Mouse (Mus musculus): Measurements from ENCODE around the gene Slc18a2.

Slc18a2 gene

DNA sequence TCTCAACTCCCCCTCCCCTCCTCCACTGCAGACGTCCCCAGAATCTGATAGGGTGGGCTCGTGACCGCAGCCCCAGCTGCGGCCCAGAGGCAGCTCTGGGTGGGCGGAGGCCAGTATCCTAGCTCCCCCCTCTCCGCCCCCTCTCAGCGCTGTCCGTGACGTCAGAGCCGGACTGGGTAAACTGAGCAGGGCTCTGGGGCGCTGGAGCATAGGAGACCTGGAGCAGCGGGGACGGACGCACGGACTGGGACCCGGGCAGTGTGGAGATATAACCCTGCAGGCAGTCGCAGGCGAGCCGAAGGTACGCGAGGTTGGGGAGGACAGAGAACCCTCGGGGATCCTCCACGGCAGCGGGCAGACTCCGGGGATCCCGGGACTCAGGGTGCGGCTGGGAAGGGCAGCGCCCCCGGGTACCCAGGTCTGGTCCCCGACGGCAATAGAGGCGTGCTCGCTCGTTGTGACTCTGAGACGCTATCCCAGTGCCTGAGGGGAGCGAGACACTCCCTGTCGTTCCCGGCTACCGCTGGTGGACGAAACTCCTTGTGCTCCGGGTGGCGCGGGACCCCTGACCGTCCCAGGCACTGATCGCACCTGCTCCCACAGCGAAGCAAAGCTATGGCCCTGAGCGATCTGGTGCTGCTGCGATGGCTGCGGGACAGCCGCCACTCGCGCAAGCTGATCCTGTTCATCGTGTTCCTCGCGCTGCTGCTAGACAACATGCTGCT lies at the start of gene Slc18a2:
TSS of gene Slc18a2 (plus strand) at position 179 of the 725 bp plus-strand sequence.
- DNase-seq: peak; percentile 61

DNA sequence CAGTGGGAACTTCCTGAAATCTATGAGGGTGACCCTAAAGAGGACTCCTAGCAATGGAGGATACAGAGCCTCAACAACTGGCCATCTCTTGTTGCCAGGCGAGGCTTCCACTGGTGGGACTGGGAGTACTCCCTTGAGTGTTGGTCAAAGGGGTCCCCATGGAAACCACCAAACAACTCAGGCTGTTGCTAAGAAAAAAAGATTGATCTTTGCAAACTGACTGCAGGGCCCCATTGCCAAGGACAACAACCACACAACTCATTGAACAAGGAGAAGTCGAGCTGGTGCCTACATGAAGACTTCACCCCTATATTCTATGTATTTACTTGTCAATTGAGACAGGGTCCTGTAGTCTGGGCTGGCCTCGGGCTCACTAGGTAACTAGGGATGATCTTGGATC lies 43.8 kb upstream of the Slc18a2 start:
- DNase-seq: no peak

DNA sequence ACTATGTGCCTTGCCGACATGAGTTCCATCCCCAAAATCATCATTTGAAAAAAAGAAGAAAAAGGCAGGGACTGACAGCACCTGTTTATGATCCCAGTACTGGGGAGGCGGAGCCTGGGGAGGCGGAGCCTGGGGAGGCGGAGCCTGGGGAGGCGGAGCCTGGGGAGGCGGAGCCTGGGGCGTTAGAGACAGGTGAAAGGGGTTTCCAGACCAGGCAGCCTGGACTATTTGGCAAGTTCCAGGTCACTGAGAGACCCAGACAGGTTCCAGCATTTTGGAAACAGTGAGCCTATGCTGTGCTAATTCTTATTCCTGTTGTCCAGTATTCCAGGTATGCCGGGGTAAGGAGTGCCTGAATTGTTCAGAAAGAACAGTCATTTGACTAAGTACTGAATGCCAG lies 41.7 kb upstream of the Slc18a2 start, which contains the start of gene Kcnk18:
TSS of gene Kcnk18 (plus strand) at position 224 of the 400 bp plus-strand sequence.
- DNase-seq: no peak

DNA sequence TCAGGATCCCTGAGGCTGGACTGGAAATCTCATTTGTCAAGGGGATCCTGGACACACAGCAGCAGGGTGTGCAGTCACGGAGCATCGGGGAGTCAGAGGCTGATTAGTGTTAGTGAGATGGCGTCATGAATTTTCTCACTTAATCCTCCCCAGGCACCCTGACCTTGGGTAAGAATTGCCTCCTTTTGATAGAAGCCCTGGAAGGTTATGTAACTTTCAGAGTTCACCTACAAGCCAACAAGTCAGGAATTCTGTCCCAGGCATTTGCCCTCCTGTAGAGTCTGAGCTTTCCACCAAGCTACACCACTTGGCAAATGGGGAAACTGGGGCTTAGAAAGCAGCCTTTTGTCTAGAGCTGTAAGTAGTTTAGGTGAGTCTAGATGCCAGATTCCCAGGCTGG lies 39.6 kb upstream of the Slc18a2 start:
- DNase-seq: no peak

DNA sequence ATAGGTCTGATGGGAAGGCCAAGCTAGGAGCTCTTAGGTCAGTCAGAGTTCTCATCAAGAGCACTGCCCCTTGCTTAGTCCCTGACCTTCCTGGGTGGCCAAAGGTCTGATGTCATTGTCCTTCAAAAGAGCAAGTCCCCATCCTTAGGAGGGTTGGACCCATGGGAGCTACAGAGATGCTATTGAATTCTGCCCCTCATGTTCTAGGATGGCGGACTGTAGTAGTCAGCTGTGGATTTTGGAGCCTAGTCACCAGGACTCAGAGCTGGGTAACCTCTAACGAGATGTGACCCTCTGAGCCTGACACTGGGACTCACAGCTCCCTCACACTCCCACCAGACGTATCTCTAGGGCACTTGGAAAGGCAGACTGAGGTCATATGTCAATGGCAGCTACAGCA lies 32.3 kb upstream of the Slc18a2 start:
- DNase-seq: no peak

DNA sequence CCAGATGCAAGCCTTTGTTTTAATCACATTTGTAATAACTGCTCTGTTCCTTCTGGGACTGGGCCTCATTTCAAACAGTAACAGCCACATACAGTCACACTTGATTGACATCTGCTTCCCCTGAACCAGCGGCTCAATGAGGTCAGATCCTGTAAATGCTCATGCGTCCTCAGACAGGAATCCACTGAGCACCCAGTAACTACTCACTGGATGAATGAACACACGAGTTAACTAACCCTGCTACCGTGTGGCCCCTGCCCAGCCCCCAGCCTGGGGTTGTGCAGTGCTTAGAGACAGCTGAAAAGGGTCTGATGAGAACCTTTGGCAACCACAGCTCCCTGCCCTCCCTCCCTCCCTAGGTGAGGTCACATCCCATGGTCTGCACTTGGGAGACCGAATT lies 27.9 kb upstream of the Slc18a2 start:
- no peak for DNase-seq

DNA sequence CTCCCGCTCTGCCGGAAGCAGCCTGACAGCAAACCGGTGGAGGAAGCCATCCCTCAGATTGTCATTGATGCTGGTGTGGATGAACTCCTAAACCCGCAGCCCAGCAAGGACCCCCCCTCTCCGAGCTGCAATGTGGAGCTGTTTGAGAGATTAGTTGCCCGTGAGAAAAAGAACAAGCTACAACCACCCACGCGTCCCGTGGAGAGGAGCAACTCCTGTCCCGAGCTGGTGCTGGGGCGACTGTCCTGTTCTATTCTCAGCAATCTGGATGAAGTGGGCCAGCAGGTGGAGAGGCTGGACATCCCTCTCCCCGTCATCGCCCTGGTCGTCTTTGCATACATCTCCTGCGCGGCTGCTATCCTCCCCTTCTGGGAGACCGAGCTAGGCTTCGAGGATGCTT lies 25.7 kb upstream of the Slc18a2 start:
- no peak for DNase-seq

DNA sequence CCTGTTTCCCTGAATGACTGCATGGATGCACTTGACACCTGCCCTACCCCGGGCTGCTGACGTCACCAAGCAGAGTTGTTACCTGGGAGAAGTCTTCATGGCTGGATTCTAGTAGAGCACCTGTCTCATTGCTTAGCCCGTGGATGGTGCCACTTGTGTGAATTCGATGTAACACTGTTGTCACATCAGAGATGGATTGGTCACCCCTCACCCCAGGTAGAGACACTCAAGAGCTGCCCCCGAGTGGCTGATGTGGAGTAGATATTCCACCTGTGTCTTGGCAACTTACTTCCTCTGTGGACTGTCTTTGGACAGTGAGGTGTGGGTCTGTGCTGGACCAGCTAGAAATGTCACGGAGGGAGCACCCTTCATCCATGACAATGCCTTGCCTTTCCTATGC lies 24.6 kb upstream of the Slc18a2 start:
- no peak for DNase-seq

DNA sequence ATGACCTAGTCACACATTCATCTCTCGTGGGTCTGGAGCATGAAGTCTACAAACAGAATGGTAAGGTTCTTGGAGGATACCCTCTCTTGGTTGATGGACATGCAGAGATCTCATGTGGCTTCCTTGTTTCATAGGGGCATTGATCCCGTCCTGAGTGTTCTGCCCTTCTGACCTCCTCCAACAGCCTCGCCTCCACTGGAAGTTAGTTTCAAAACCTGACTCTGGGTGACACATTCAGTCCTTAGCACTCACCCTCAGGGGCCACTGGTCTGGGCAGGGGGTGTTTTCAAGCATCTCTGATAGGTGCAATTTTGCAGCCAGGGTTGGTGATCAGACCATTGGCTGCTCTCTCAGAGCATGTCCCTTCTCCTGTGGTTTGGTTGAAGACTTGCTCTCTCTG lies 22.1 kb upstream of the Slc18a2 start:
- DNase-seq: no peak

DNA sequence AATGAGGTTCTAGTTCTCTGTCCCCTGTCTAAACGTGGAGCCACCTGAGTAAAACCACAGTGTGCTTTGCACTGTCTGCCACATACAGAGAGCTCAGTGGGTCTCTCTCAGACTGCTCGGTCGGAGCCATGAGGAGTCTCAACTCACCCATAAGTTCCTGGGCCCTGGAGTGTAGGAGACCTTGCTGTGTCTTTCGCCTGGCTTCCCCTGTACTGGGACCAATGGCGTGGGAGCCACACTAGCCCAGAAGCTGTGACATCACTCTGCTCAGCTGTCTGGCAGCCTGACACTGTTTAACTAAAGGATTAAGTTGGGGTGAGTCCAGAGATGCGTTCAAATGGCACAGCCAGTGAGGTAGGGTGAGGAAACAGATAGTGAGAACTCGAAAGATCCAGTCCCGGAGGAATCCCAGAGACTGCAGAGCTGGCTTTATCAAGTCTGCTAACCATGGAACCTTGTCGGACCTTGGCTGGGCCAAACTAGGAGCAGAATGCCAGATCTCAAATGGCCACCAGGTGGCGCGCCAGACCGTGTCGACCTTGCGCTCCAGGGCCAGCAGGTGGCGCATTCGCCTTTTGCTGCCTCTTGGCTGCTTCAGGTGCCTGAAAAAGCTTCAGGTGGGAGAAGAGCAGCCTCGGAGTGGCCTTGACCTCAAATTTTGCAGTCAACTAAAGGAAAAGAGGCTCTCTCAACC lies 21.4 kb upstream of the Slc18a2 start:
- DNase-seq: peak; percentile 83

DNA sequence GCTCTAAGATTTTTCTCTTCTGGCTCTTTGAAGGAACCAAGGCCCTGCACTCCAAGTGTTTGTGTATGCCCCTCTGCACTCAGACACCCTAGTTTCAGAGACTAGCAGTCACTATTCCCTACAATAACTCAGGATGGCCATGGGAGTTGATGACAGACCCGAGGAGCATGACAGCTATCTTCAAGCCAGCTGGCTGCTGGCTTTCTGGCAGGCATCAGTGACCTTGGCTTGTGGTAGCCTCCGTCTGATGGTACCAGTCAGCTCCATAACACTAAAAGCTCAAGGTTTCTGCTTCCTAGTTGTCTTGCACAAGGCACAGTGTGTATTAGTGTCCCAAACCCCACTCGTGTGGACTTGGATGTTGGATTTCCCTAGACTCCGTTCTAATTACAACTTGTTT lies 18.7 kb upstream of the Slc18a2 start:
- no peak for DNase-seq

DNA sequence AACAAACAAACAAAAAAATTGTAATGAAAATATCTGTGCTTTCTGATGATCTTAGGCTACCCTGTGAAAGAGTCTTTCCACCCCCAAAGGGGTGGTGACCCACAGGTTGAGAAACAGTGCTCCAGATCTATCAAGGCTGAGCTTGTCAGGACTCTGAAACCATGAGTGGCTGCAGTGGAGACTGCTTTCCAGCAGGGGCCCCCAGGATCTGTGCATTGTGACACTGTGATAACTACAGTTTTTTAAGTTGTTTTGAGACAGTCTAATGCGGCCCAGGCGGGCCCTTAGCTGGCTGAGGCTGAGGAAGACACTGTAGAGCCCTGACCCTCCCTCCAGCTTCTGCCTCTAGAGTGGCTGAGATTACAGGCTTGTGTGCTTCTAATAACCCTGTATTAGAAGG lies 17.6 kb upstream of the Slc18a2 start:
- DNase-seq: no peak

DNA sequence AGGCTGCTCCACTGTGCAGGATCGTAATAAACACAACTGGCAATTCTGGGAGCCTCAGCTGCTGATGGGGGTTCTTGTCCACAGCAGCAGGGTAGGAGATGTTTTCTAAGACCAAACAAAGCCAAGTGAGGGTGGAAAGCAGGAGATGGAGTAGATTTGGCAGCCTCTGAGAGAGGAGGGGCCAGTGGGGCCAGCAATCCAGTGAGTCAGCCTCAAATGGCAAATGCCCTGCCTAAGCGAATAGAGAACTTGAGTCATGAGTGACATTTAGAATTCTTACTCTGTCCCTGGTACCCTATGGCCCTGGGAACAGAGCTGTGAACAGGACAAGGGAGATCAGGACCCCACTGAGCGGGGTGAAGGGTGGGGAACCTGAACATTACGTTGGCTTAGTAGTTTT lies 12.6 kb upstream of the Slc18a2 start:
- DNase-seq: no peak

DNA sequence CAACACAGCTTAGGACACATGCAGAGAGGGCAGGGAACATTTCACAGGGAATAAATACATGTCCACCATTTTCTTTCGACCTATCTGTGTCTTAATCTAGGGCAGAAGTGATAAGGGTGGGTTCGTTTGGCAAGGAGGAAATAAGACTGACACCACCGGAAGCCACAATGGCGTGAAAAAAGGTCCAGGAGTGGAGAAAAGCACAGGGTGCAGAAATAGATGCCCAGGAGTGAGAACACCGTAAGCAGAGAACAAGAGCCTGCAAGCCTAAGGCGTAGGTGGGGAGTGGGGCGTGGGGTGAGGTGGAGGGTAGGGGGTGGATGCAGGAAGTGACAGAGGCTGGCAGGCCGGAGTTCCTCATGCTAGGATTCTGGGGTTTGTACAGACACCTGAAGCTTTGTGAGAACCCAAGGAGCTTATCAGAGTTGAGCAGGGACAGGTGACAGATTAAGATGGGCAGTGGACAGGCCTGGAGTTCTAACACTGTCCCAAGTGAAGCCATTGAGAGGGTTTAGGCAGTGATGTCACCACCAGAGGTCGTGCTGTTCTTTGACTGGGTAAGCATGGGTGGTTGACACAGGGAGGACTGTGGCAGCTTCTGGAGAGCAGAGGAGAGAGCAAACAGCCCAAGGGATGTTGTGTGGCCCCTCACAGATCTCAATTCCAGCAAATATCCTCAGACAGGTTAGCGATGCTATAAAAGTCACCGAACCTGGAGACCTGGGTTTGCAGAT lies 12.0 kb upstream of the Slc18a2 start:
- DNase-seq: peak; percentile 25

DNA sequence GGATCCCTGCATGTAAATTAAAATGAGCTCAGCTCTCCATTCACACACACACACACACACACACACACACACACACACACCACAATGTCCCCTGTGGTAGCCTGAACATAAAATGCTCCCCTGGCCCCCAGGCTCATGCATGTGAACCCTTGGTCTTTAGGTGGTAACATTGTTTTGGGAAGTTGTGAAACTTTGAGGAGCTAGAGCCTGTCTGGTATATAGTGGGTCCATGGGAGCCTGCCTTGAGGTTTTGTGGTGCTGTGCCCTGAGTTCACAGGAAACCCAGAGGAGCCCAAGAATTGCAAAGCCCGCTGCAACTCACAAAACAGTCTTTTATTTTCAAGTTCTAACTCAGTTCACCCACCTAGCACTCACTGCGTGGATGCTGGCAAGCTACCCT lies 8.0 kb upstream of the Slc18a2 start:
- DNase-seq: no peak

DNA sequence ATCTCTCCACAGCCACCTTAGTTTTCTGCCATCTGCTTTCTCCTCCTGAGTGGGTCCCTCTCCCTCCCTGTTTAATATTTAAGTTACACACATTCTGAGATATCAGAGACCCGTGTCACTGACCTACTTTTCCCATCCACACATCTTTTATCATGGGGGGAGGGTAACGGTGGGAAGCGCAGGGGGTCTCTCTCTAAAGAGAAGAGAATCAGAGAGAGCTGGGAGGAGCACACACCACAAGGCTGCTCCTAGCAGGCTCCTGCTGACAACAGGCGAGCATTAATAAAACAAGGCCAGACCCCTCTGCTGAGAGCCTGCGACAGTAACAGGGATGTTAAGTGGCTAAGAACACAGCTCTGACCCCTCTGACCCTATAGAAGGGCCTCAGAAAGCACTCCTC lies 1.1 kb upstream of the Slc18a2 start:
- no peak for DNase-seq

DNA sequence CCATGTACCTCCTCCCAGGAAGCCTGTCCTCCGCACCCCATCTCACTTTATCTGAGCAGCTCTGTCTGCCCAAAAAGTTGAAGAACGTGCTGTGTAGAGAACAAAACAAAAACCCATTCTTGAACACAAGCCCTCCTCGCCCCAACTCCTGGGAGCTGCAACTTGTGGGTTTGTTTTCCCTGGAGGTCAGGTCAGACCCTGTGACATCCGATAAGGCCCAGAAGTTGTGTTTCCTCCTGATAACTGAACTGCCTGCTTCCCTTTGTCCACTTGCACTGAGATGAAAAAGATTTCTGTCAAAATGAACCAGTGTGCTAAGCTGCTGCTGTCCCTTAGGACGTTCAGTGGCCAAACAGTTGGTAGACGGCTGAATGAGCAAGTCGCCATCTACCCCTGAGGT lies 908 bp downstream of the Slc18a2 start:
- peak; percentile 10 for DNase-seq

DNA sequence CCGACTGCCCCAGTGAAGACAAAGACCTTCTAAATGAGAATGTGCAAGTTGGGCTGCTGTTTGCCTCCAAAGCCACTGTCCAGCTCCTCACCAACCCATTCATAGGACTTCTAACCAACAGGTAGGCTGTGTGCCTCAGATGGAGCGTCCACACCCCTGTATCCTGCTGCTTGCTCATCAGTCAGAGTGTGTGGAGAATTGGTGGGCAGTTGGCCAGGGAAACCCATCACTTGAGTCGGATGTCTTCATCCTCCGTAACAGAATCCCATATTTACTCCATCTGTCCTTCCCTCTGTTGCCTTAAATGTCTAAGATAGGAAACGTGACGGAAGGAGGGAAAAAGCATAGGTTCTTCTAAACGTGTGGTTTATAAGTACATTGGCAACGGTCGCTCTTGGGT lies 2.5 kb downstream of the Slc18a2 start:
- DNase-seq: no peak

DNA sequence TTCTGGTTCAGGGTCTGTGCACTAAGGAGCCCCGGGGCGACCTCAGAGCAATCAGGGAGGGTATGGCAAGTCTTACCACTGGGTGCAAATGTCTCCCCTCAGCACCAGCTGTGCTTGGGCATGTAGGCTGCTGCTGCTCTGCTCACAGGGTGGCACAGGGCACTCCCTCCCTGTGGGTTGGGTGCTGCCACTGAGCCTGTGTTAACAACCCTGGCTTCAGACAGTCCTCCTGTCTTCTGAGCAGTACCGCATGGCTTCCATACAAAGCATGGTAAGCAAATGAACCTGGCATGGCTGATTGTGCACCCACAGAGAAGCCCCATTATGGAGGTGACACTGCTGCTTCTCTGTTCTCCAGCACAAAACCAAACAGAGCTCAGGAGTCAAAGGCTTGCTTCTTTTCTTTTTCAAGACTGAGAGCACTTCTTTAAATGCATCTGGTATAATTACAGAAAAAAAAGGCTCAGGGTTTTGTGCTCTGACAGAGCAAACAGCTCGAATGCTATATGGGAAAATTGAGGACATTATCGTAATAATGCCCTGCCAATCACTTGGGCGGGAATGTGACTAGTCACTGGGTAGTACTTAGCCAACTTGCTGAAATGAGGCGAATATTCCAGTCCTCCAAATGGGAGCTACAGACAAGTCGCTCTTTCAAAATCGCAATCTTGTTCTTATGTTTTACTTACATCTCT lies 4.3 kb downstream of the Slc18a2 start:
- no peak for DNase-seq

DNA sequence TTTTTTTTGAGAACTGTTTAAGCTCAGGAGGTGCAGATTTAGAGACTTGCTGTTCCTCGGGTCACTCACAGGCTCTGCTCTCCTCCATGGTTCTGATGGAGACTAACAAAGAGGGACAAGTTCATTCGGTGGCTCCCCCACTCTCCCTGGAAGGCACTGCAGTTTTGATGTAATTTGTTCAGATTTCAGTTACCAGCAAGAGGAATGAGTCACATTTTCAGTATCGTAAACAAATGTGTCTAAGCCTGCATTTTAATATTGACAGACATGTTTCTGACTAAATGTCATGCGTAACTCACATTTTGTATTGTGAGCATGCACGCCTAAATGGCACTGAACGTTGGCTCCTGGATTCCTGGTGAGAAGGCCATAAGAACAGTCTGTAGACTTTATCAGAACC lies 5.2 kb downstream of the Slc18a2 start:
- DNase-seq: no peak

DNA sequence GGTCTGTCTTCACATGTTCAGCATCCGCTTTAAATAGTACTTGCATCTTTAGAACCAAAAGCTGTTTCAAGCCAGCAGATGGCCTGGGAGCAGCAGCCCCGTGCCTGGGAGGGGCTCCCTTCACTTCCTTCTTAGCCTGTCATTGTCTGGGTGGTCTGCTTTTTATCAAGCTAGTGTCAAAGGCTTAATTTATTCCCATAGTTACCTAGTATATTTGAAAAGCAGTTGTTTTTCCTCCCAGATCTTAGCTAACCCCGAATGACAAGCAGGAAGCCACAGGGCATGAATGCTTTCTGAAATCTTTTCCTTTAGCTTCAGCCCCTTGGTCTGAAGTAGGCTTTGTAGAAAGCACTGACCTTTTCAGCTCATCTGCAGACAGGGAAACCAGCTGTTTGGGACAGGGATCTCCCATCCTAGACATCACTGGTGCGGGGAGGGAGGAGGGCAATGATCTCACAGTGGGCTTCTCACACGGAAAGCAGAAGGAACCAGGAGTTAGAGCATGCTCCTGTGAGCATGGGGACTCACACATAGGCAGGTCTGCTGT lies 6.8 kb downstream of the Slc18a2 start:
- DNase-seq: no peak

DNA sequence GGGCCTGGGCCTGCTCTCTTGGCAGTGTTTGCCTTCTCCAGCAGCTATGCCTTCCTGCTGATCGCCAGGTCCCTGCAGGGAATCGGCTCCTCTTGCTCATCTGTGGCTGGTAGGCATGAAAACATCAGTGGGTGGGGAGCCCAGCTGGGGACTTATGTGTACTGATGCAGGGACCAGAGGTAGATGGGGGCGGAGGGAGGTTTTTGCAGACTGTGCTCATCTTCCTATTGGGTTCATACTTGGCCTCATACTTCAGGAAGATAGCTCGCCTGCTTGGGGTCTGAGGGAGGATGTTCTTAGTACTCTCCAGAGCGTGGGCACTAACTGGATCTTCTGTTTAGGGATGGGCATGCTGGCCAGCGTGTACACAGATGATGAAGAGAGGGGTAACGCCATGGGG lies 12.5 kb downstream of the Slc18a2 start:
- DNase-seq: no peak

DNA sequence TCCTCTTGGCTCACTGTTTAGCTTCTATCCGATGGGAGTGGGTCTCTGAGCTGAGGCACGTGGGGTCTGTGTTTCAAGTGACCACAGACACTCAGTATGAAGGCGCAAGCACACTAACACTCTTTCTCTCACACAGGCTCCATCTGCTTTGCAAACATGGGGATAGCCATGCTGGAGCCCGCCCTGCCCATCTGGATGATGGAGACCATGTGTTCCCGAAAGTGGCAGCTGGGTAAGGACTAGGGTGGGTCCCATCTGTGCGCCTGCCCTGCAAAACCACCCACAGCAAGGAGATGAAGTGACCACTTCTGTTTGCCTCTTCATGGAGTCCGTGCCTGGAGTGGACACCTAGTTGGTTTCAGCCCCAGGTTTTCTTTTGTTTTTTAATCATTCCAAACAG lies 15.7 kb downstream of the Slc18a2 start:
- DNase-seq: no peak

Data from liver (tissue).